Mouse (Mus musculus): ENCODE data around the gene Sec61a2.

DNA sequence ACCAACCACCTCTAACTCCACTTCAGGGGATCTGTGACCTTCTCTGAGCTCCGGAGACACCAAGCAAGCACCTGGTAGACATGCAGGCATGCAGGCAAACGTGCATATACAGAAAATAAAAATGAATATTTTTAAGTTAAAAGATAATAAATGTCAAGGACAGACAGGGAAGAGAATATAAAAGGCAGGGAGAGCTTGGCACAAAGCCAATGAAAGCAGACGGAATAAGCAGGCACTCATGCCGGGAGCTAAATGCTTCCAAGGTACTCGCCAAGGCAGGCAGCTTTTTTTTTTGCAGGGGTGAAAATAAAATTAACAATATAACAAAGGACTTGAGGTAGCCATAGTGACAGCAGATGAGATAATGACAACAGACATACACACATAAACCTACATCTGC, 10.9 kb upstream of the Sec61a2 start:
- no peak for TF ChIP-seq CTCF (IDR thresholded peaks at IDR 0.05; ENCODE audit: low read depth, low read length)
- no peak for TF ChIP-seq POLR2A (IDR thresholded peaks at IDR 0.05; ENCODE audit: borderline replicate concordance, low read depth, low read length)
